Mouse (Mus musculus) left cerebral cortex, adult 2 months (tissue): ENCODE results near the gene Aaas. TPM values are rescaled to one million over a fixed set of nuclear protein-coding genes. Genes with fewer than 3 reads are reported as not detected.

ENCODE experiments used
- DNase-seq, 2 experiments: peaks; one replicate each; pipeline ENCODE4 v3.0.0; 2021 to 2022; ENCODE audit warnings: low spot score in 2 of 2, mixed read lengths in 1 of 2; ENCODE audit errors: extremely low spot score in 1 of 2
- H3K27ac ChIP-seq: fragments of 200-600 bp; 2 replicates; pipeline ENCODE4 v1.8.1; 2022
- H3K4me3 ChIP-seq: fragments of 200-600 bp; 2 replicates; pipeline ENCODE4 v1.8.1; 2022
- CTCF ChIP-seq: fragments of 200-600 bp; IDR thresholded peaks from 2 replicates; pipeline ENCODE4 v1.8.1; 2022; ENCODE audit warnings: antibody characterized with exemption, mild to moderate bottlenecking, moderate library complexity
- intact Hi-C: fragments of 180-260 bp; cut with DNase I; formaldehyde crosslinking; loops from one replicate; pipeline ENCODE4 v1.15.1; 2025
- long read RNA-seq, 2 experiments: library from polyadenylated mRNA; stranded (forward); transcript quantifications; one replicate each; pipeline ENCODE4 v2.0.0; 2021; ENCODE audit warnings: borderline mapping rate in 2 of 2
- total RNA-seq, 2 experiments: library from RNA; stranded (reverse); gene quantifications; 2 replicates each; pipeline ENCODE4 v1.2.3; 2021

Aaas gene
- 10 to 100 TPM; 14.3 to 18.9 TPM for total RNA-seq
- long read RNA-seq, experiment 1, transcript Aaas-201 (16 exons, 1,811 nt): major isoform, 6 of 9 reads
- long read RNA-seq, experiment 1, partial matches to known transcripts: 0 of 9 reads
- long read RNA-seq, experiment 1, other reads (novel, unspliced or antisense): 3 of 9 reads
- long read RNA-seq, experiment 2, transcript Aaas-201 (16 exons, 1,811 nt): major isoform, 8 of 13 reads
- long read RNA-seq, experiment 2, partial matches to known transcripts: 4 of 13 reads
- long read RNA-seq, experiment 2, other reads (novel, unspliced or antisense): 1 of 13 reads

DNA sequence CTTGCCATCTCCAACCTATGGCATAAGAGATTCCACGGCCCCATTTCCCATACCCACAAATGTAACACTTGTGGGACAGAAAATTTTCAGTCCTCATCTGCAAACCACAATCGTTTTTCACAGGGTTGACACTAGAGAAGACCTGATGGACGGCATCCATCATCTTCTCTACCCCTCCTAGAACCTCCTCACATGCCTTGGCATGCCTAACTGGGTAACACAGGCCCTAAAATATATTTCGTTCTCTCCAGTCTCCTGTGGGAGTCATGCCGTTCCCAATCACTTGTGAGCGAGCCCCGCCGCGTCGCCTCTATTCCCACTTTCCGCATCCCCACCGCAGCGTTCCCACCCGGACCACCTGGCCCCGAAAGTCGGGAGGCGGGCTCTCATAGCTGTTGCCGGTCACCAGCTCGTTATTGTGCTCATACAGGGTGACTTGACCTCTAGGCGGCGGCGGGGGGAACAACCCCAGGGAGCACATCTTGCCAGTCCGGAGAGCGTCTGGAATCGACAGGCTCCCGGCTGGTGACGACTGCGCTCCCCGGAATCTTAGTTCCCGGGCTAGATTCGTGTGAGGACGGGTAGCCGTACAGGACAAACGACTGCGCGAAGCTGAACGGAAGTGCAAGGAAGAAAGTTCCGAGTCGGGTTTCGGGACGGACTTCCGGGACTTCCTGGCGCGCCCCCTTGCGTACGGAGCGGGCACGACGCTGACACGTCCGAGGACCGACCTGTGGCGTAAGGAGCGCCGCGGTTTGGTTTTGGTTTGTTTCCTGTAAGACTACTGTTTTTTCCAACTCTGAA lies at the start of gene Aaas:
Aaas (minus strand) TSS at position 634 of the 804 bp plus-strand sequence.
- intact Hi-C loops: no loop called here
- H3K27ac ChIP-seq: peak within 1 kb of the TSS; percentile 76
- TF ChIP-seq CTCF: peak; percentile 95
- peak within 1 kb of the TSS; percentile 74 for H3K4me3 ChIP-seq
- peak; percentile 95 to 96 for DNase-seq

DNA sequence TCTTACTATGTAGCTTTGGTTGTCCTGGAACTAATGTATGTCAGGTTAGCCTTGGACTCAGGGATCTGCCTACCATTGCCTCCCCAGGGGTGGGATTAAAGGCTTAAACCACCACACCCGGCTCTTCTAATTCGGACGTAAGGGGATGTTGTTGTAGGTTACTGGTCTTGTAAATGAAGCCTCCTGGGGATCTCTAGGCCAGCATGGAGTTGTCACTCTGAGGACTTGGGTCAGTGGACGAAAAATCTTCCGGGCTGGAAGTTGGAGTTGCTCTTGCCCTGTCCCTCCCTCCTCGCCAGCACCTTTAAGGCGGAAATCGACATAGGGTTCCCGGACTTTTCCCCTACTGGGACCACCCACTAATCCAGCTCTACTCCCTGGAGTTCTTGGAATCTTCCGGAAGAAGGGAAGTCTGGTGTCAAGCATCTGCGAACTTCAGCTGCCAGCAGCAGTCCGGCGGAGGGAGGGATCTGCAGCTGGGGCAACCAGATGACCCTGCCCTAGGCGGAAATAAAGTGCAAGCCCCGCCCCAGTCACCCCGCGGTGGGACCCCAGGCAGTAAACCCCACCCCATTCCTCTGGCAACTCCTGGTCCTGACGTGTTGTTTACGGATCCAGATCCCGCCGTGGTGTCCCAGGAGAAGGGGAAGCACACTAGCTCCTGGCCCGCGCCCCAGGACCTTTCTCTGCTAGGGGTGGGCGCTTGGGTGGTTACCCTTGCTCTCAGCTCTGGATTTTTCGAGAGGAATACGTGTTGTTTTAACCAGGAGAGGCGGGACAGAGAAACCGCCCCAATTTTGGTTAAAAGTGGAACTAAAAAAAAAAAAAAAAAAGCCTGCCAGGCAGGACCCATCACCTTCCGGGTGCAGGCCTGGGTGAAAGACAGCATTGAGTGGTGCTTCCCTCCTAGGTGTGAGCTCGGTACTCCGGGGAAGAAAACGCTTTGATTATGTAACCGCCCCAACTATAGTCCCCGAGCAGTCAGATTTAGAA lies 49.0 kb upstream of the Aaas start:
- Histone ChIP-seq H3K27ac (peak overlapping the region; percentile 91), H3K4me3 (peak overlapping the region; percentile 47)
- peak; percentile 55 to 62 for DNase-seq
- intact Hi-C loops: no loop called here
- TF ChIP-seq CTCF: no peak; the same call in 1 of the 2 replicates

DNA sequence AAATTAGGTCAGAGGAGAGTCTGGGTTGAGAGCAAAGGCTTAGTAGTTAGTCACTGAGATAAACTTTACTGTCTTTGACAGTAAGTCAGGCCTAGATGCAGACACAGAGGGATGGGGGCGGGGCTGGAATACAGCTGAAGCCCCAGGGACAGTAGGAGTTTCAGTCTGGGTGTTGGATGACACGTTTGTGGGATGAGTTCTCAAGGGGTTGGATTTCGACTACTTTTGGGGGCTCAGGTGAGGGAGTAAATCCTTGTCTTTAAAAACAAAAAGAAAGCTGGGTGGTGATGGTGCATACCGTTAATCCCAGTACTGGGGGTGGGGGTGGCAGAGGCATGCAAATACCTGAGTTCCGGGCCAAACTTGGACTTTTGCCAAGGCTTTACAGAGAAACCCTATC lies 48.1 kb upstream of the Aaas start:
- TF ChIP-seq CTCF: no peak
- no peak overlapping the region for H3K27ac ChIP-seq
- H3K4me3 ChIP-seq: no peak overlapping the region
- intact Hi-C loops: no loop called here
- no peak for DNase-seq

DNA sequence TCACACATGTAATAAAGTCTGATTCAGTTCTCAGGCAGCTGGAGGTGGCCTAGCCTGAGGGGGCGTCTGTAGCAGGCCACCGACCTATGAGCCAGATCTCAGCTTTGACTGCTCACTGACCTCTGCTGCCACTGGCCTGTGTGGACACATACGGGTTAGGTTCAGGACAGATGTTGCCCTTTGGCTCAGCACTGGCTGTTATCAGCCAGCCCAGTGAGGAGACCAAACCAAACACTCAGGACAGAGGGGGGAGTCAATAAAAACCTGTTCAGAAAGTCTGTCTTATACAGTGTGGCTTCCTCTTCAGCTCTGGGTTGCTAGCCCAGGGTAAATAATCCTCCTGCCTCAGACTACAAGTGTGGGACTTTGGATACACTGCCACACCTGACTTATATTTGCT lies 44.5 kb upstream of the Aaas start:
- Histone ChIP-seq H3K4me3 (no peak overlapping the region), H3K27ac (no peak overlapping the region)
- intact Hi-C loops: no loop called here
- no peak for DNase-seq
- no peak for TF ChIP-seq CTCF

DNA sequence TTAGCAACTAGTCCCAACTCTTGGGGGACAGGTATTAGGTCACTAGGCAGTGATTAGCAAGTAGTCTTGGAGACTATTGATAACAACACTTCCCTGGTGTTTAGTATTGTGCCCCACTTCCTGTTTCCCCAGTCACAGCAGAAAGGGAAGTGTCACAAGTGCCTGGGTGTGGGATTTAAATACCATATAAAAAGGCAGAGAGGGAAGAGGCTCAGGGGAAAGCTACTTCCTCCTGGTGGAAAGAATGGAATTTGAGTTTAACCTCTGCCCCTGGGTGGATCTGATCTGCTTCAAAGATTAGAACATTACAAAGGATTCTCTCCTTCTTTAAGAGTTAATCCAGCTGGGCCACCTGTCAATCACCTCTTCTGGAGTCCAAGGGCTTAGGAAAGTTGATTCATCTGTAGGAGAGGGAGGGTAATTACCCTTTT lies 43.0 kb upstream of the Aaas start:
- no peak for TF ChIP-seq CTCF
- H3K27ac ChIP-seq: peak overlapping the region; percentile 15; the same call in 1 of the 2 replicates
- intact Hi-C loops: no loop called here
- no peak overlapping the region for H3K4me3 ChIP-seq
- no peak for DNase-seq

DNA sequence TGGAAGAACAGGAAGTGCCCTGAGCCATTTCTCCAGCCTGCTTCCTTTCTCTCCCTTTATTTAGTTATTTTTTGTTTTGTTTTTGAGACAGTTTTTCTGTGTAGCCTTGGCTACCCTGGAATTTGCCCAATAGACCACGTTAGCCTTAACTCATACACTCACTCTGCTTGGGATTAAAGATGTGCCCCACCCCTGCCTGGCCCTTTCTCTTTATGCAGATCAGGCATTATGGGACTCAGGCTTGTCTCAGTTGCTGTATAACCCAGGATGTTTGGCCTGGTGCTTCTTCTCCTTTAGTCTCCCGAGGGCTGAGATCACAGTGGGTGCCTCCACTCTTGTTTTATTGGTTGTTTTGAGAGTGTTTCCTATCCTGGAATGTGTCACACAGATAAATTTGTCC lies 41.9 kb upstream of the Aaas start:
- H3K4me3 ChIP-seq: no peak overlapping the region
- DNase-seq: no peak
- H3K27ac ChIP-seq: no peak overlapping the region
- intact Hi-C loops: no loop called here
- no peak for TF ChIP-seq CTCF

DNA sequence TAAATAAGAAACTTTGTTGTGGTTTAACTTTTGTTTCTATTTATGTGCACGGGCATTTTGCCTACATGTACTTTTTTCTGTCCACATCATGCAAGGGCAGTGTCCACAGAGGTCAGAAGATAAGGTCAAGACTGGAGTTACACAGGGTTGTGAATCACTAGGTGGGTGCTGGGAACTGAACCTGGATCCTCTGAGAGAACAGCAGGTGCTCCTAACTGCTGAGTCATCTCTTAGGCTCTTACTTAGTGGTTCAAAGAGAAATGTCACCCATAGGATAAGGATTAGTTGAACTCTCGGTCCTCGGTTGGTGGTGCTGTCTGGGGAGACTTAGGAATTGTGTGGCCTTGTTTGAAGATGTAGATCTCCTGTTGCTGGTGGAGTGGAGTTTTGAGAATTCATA lies 38.4 kb upstream of the Aaas start:
- Histone ChIP-seq H3K27ac (no peak overlapping the region), H3K4me3 (no peak overlapping the region)
- TF ChIP-seq CTCF: no peak
- intact Hi-C loops: no loop called here
- DNase-seq: no peak

DNA sequence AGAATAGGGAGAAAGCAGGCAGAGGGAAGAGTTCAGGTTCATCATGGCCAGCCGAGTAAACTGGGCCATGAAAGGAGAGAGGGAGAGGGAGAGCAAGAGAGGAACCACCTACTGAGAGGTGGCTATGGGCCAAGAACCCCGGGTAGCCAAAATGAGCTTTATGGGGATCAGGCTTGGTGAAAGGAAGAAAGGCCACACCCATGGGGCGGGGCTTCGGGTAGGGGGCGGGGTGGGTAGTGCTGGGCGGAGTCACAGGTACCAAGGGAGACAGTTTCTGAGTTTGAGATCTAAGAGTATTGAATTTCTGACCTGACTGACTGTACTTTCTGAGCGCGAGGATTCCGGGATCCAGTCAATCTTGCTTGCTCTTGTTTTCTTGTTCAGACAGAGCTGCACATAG lies 36.1 kb upstream of the Aaas start:
- TF ChIP-seq CTCF: no peak
- H3K4me3 ChIP-seq: no peak overlapping the region
- no peak for DNase-seq
- H3K27ac ChIP-seq: no peak overlapping the region
- intact Hi-C loops: no loop called here

DNA sequence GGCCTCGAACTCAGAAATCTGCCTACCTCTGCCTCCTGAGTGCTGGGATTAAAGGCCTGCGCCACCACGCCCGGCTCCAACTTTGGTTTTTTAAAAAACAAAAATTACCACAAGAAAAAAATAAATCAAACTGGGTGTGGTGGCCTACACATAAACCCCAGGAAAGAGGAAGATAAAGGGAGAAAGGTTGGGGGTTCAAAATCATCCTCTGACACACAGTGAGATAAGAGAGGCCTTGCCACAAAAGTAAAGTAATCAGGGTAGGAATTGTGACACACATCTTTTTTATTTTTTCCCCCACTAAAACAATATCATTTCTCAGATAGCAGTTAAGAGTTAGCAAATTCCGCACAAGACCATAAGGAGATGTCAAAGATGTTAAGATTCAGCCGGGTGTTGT lies 33.1 kb upstream of the Aaas start:
- no peak for DNase-seq
- intact Hi-C loops: no loop called here
- Histone ChIP-seq H3K27ac (no peak overlapping the region), H3K4me3 (no peak overlapping the region)
- no peak for TF ChIP-seq CTCF

DNA sequence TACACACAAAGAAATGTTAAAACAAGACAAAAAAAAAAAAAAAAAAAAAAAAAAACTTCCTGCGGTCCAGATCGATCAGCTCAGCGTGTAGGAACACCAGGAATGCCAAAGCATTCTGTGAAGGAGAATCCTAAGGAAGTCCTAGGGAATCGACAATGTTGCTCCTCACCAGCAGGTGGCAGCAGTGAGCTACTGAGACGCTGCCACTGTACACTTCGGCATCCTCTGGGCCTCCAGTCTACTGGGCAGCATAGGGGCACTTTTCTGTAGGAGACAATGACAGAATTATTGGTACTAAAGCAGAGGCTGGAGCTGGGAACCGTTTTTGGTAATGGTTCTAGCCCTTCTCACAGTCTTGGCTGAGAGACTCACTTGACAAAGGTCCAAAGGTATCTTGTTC lies 31.0 kb upstream of the Aaas start:
- H3K4me3 ChIP-seq: no peak overlapping the region
- peak; percentile 89 for TF ChIP-seq CTCF
- intact Hi-C loops: loop anchor here (1.0 kb wide), 2 partner anchors 40 to 61 kb away; no protein-coding TSS in a partner anchor
- no peak overlapping the region for H3K27ac ChIP-seq
- peak; percentile 78 to 86 for DNase-seq

DNA sequence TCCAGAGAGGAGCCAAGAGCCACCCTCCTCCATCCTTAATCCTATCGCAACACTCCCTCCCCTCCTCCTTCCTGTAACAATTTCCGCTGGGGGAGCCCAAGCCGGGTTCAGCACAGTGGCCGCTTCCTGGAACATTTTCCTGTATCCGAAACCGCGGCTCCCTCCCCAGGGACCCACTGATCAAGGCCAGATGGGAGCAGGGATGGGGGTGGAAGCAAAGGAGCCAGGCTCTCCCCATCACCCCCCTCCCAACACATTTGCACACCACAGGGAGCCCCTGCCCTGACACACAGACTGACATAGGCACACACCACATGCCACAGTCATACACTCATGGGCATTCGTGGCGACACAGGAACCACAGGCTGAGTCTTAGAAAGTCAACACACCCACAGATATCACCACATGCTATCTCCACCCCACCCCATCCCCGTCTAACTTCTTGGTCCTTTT lies 27.3 kb upstream of the Aaas start:
- no peak for DNase-seq
- no peak overlapping the region for H3K4me3 ChIP-seq
- intact Hi-C loops: loop anchor here (1.0 to 5.0 kb wide), 2 partner anchors 23 to 36 kb away; no protein-coding TSS in a partner anchor
- no peak for TF ChIP-seq CTCF
- peak overlapping the region; percentile 72; the same call in 1 of the 2 replicates for H3K27ac ChIP-seq
